Mouse (Mus musculus) heart, adult 2 months (tissue): ENCODE measurements around the gene Mrpl18. TPM values are rescaled to one million over a fixed set of nuclear protein-coding genes. Genes with fewer than 3 reads are reported as not detected.
A peak's percentile ranks its signal among the peaks of the same experiment; 100 is the strongest.

Experiments used
- DNase-seq, 2 experiments: peaks; one replicate each; pipeline ENCODE4 v3.0.0; 2021
- H3K27ac ChIP-seq: fragments of 200-600 bp; 2 replicates; pipeline ENCODE4 v1.8.1; 2022
- H3K27me3 ChIP-seq: fragments of 200-500 bp; 2 replicates; pipeline ENCODE4 v1.6.1; 2012; ENCODE audit warnings: mild to moderate bottlenecking, low read length, inconsistent platforms, mixed read lengths; ENCODE audit not compliant: control insufficient read depth, insufficient read depth
- H3K36me3 ChIP-seq: fragments of 200-500 bp; 2 replicates; pipeline ENCODE4 v1.6.1; 2012; ENCODE audit warnings: low read length, inconsistent platforms; ENCODE audit not compliant: control insufficient read depth, insufficient read depth
- H3K4me1 ChIP-seq: fragments of 200-500 bp; 2 replicates; pipeline ENCODE4 v1.6.1; 2011; ENCODE audit warnings: low read length; ENCODE audit not compliant: control insufficient read depth, insufficient read depth
- H3K4me3 ChIP-seq: fragments of 200-600 bp; 2 replicates; pipeline ENCODE4 v1.8.1; 2022
- H3K79me2 ChIP-seq: fragments of 200-500 bp; replicated peaks from 2 replicates; pipeline ENCODE4 v1.6.1; 2012; ENCODE audit warnings: mild to moderate bottlenecking, inconsistent platforms, low read length, moderate library complexity, mixed read lengths; ENCODE audit not compliant: control insufficient read depth, insufficient read depth
- H3K9ac ChIP-seq: fragments of 200-500 bp; 2 replicates; pipeline ENCODE4 v1.6.1; 2012; ENCODE audit warnings: low read depth, mild to moderate bottlenecking, control low read depth, inconsistent platforms, low read length, mixed read lengths
- CTCF ChIP-seq: fragments of 200-600 bp; IDR thresholded peaks from 2 replicates; pipeline ENCODE4 v1.8.1; 2022; ENCODE audit warnings: antibody characterized with exemption, mild to moderate bottlenecking, moderate library complexity
- EP300 ChIP-seq: fragments of 200-500 bp; IDR thresholded peaks from 2 replicates; pipeline ENCODE4 v1.6.1; 2011; ENCODE audit warnings: low read depth, low read length, control low read depth; ENCODE audit not compliant: insufficient read depth
- POLR2A ChIP-seq: fragments of 200-500 bp; IDR thresholded peaks from 2 replicates; pipeline ENCODE4 v1.6.1; 2011; ENCODE audit warnings: mild to moderate bottlenecking, low read depth, low read length, control low read depth; ENCODE audit not compliant: insufficient read depth
- WGBS: fragments of 180-500 bp; shearing (Covaris S2); methylation state at CpG from one replicate; pipeline ENCODE4 v1.1.7; 2018; 5-methylcytosine and 5-hydroxymethylcytosine counted together
- intact Hi-C: fragments of 180-260 bp; cut with DNase I; formaldehyde crosslinking; loops from one replicate; pipeline ENCODE4 v1.15.1; 2025
- polyA plus RNA-seq: library from polyadenylated mRNA; depleted of rRNA; stranded (reverse); fragments of >200 nt; gene quantifications from 2 replicates; pipeline ENCODE4 v1.2.3, GENCODE M21; 2012
- total RNA-seq, 2 experiments: library from RNA; stranded (reverse); gene quantifications; 2 replicates each; pipeline ENCODE4 v1.2.3; 2021

Mrpl18 gene
- total and polyA plus RNA-seq, 3 experiments: 65.1 to 160 (median 151) TPM

DNA sequence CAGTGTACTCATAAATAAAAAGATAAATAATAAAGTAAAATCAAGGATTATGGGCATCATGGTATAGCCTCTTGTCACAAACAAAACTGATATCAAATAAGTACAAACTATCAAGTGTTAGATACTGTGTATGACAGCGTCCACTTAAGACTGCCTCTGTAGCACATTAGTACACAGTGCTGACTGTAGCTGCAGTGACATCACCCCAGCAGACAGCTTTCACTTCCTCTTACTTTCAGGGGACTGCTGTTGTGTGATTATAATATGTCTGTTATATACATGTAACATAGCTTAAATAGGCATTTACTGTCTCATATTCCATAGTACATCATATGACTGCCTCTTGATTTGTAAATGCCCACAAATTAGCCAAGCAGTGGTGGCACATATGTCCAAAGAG lies 4.9 kb upstream of the Mrpl18 start:
- TF ChIP-seq EP300 (no peak), CTCF (no peak), POLR2A (no peak)
- no peak overlapping the region for H3K4me3 ChIP-seq
- DNase-seq: no peak
- no peaks in the 10 kb centered on the region for H3K27me3 ChIP-seq
- H3K36me3 ChIP-seq: peaks cover 18% of the 10 kb centered on the region
- H3K9ac ChIP-seq: no peak overlapping the region
- intact Hi-C loops: no loop called here
- no peak overlapping the region for H3K27ac ChIP-seq
- WGBS: 86% methylated on average over 1 of the region's 1 CpGs
- no peaks in the 10 kb centered on the region for H3K4me1 ChIP-seq
- no peaks in the 10 kb centered on the region for H3K79me2 ChIP-seq

DNA sequence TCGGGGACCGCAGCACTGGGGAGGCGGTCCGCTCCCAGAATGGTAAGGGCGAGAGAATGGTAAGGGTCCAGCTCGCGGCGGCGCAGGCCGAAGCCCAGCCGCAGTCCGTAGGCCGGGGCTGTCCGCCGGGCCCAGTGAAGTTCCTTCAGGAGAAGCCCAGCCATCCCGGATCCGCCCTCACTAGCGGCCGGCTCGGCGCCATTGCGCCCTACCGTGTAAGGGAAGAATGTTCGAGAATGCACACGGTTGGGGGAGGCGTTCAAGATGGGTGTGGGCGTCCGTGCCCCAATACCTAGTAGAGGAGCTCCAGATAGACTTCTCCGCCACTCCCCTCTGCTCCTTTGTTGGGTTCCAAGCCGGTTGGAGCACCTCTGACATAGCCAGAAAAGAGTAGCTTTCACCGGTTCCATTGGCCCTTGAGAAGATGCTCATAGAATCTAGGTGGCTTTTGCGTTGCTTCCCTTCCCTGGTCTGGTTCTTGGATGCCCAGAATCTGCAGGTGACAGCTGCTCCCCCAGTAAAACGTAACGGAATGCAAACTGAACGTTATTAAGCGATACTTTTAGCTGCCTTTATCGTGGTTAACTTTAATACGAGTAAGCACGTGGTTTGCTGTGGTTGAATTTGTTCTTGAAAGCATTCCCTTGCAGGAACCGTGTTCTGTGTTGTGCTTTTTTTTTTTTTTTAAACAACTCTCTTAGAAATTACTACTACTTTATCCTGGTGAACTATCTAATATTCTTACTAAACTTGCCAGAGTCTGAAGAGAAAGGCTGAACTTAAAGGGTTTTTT lies 639 bp upstream of the Mrpl18 start:
- intact Hi-C loops: loop anchor here (2.0 to 5.0 kb wide), 3 partner anchors 46 to 94 kb away; partner anchors contain the start of gene Acat2
- TF ChIP-seq EP300 (no peak), POLR2A (no peak), CTCF (no peak)
- Histone ChIP-seq H3K27ac (peak overlapping the region; percentile 93), H3K27me3 (no peaks in the 10 kb centered on the region), H3K4me3 (peak overlapping the region; percentile 86), H3K4me1 (peaks cover 2% of the 10 kb centered on the region; the same call in 1 of the 2 replicates), H3K9ac (peak overlapping the region; percentile 91), H3K36me3 (peaks cover 7% of the 10 kb centered on the region), H3K79me2 (no peaks in the 10 kb centered on the region)
- DNase-seq: no peak
- under 1% methylated on average over 40 of the region's 40 CpGs for WGBS

DNA sequence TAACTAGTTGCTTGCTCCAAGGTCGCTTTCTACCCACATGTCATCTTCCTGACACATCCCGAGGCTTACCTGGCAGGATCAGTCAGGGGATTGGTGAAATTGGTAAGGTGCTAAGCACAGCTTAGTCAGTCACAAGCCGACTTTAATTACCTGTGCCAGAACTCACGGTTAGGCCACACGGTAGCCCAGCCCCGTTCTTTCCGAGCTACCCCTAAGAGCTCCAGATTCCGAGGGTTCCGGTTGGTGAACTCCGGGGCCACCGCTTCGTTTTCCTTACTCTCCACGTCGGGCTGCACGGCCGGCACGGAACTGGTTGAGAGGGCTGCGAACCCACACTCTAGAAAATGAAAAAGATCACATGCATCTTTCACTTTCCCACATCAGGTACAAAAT lies 661 bp downstream of the Mrpl18 start, which contains the start of gene Tcp1:
Tcp1 (plus strand) TSS at position 214 of the 393 bp plus-strand sequence.
- TF ChIP-seq POLR2A (no peak), CTCF (no peak), EP300 (no peak)
- no peaks in the 10 kb centered on the region for H3K27me3 ChIP-seq
- H3K79me2 ChIP-seq: no peaks in the 10 kb centered on the region
- H3K36me3 ChIP-seq: peaks cover 7% of the 10 kb centered on the region
- no peak for DNase-seq
- peak within 1 kb of the TSS; percentile 86 for H3K4me3 ChIP-seq
- H3K9ac ChIP-seq: peak within 1 kb of the TSS; percentile 91
- peak within 1 kb of the TSS; percentile 93 for H3K27ac ChIP-seq
- intact Hi-C loops: loop anchor here (5.0 kb wide), 1 partner anchor 47 kb away; the partner anchor contains the start of gene Acat2
- H3K4me1 ChIP-seq: peaks cover 2% of the 10 kb centered on the region; the same call in 1 of the 2 replicates
- under 1% methylated on average over 18 of the region's 18 CpGs for WGBS

DNA sequence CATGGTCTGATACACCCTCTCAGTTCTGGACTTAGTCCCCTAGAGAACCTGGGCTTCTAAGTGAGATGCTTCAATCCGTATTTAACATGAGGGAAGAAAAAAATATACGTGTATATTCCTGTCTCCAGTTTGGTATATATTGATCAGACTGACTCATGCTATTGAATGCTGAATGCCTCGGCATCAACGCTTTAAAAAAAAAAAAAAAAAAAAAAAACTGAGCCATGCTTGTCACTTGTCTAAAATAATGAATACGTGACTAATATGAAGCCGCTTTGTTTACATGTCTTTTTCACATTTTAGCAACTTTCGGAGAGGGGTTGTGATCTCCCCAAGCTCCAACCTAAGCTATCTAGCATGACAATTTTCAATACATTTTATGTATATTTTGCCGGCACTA lies 5.8 kb downstream of the Mrpl18 start:
- no peaks in the 10 kb centered on the region for H3K79me2 ChIP-seq

GRCm38 (mm10) chr17:12909361-12910280 lies 6.5 kb downstream of the Mrpl18 start, which contains the start of gene Pnldc1:
Pnldc1 (minus strand) TSS chr17:12910230.
- no peak within 1 kb of the TSS for H3K4me3 ChIP-seq
- no peak within 1 kb of the TSS for H3K9ac ChIP-seq
- intact Hi-C loops: no loop called here
- TF ChIP-seq EP300 (no peak), POLR2A (no peak), CTCF (no peak)
- no peak for DNase-seq
- H3K27ac ChIP-seq: no peak within 1 kb of the TSS
- H3K4me1 ChIP-seq: no peaks in the 10 kb centered on the region
- no peaks in the 10 kb centered on the region for H3K36me3 ChIP-seq
- H3K27me3 ChIP-seq: no peaks in the 10 kb centered on the region
- no peaks in the 10 kb centered on the region for H3K79me2 ChIP-seq
- 73% methylated on average over 35 of the region's 35 CpGs for WGBS

More for the DNA sequence above, 5.8 kb downstream of the Mrpl18 start:
- Histone ChIP-seq H3K9ac (no peak overlapping the region), H3K4me3 (no peak overlapping the region), H3K27me3 (no peaks in the 10 kb centered on the region), H3K36me3 (no peaks in the 10 kb centered on the region), H3K4me1 (peaks cover 1% of the 10 kb centered on the region; the same call in 1 of the 2 replicates), H3K27ac (no peak overlapping the region)
- intact Hi-C loops: no loop called here
- TF ChIP-seq CTCF: no peak
- TF ChIP-seq POLR2A: no peak
- no peak for DNase-seq
- 85% methylated on average over 8 of the region's 8 CpGs for WGBS
